Mouse (Mus musculus): ENCODE results near the gene Hs6st3. TPM values are rescaled to one million over a fixed set of nuclear protein-coding genes. Genes with fewer than 3 reads are reported as not detected.
"Not testable (repeated sequence)": the region's sequence is repeated elsewhere in the genome, so short reads cannot be mapped to it uniquely, and the experiment has no call there.

Hs6st3 gene
- polyA plus RNA-seq, 1 experiment from 2014 or later: 0.45 TPM

DNA sequence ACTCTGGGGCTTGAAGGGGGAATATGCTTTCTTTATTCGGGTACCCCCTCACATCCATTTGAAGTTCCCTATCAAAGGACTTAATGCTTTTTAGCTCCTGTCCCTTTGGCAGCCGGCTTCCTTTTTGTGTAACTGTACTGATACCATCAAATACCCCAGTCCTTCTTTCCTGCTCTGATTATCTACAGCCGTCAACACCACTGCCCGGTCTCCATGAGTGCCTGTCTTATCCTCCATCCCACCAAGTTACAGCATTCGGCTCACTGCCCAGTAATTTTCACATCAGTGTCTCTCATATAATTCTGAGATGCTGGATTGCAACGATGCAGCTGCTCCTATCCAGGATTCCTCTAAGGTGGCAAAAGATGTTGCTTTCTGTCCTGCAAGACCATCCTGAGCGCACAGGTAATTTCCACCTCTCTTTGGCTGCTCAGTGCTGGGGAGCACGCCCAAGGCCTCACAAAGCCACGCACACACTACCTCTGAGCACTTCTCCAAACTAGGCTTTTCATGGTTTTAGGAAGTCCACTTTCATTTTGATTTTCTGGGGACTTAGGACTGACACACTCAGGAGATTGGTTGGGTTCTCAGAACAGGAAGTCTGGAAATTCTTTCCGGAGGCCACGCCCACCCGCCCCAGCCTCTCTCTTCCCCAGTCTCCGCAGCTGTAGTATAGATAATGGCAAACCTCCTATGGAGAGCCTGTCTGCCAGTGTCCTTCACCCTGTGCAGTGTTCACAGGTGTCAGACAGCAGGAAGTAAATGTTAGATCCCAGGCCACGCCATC lies 122.2 kb downstream of the Hs6st3 start:
- 75% methylated on average over 14 of the region's 14 CpGs for WGBS
- ATAC-seq (ENCODE audit: low FRiP score, low TSS enrichment): no peak
- H3K4me2 ChIP-seq (replicated peaks; ENCODE audit: low read depth, low read length): no peak overlapping the region
- no peaks in the 10 kb centered on the region for H3K36me3 ChIP-seq (ENCODE audit: control insufficient read depth, insufficient read depth, low read length)
- no peaks in the 10 kb centered on the region for H3K9me3 ChIP-seq (ENCODE audit: control insufficient read depth, low read length)
- no peaks in the 10 kb centered on the region for H3K4me1 ChIP-seq (ENCODE audit: control insufficient read depth, insufficient read depth, low read length)
- H3K27ac ChIP-seq (ENCODE audit: low read depth, low read length): no peak overlapping the region
- no peak overlapping the region for H3K9ac ChIP-seq (ENCODE audit: low read depth, low read length)
- no peaks in the 10 kb centered on the region for H3K27me3 ChIP-seq (ENCODE audit: control insufficient read depth, insufficient read depth, low read length)
- H3K4me3 ChIP-seq (ENCODE audit: low read length): no peak overlapping the region

GRCm38 (mm10) chr14:119266334-119266733 lies 128.2 kb downstream of the Hs6st3 start:
- no peak overlapping the region for H3K4me2 ChIP-seq (replicated peaks; ENCODE audit: low read depth, low read length)
- H3K27ac ChIP-seq (ENCODE audit: low read depth, low read length): no peak overlapping the region
- no peaks in the 10 kb centered on the region for H3K27me3 ChIP-seq (ENCODE audit: control insufficient read depth, insufficient read depth, low read length)
- 74% methylated on average over 7 of the region's 7 CpGs for WGBS
- H3K9ac ChIP-seq (ENCODE audit: low read depth, low read length): no peak overlapping the region
- no peak overlapping the region for H3K4me3 ChIP-seq (ENCODE audit: low read length)
- no peak for ATAC-seq (ENCODE audit: low FRiP score, low TSS enrichment)
- no peaks in the 10 kb centered on the region for H3K9me3 ChIP-seq (ENCODE audit: control insufficient read depth, low read length)
- no peaks in the 10 kb centered on the region for H3K36me3 ChIP-seq (ENCODE audit: control insufficient read depth, insufficient read depth, low read length)
- no peaks in the 10 kb centered on the region for H3K4me1 ChIP-seq (ENCODE audit: control insufficient read depth, insufficient read depth, low read length)

- H3K36me3 ChIP-seq (ENCODE audit: control insufficient read depth, insufficient read depth, low read length): no peaks in the 10 kb centered on the region
- no peak overlapping the region for H3K4me2 ChIP-seq (replicated peaks; ENCODE audit: low read depth, low read length)
- no peak for ATAC-seq (ENCODE audit: low FRiP score, low TSS enrichment)
- H3K9ac ChIP-seq (ENCODE audit: low read depth, low read length): no peak overlapping the region
- no peak overlapping the region for H3K27ac ChIP-seq (ENCODE audit: low read depth, low read length)
- no peaks in the 10 kb centered on the region for H3K27me3 ChIP-seq (ENCODE audit: control insufficient read depth, insufficient read depth, low read length)
- H3K4me1 ChIP-seq (ENCODE audit: control insufficient read depth, insufficient read depth, low read length): no peaks in the 10 kb centered on the region
- H3K9me3 ChIP-seq (ENCODE audit: control insufficient read depth, low read length): no peaks in the 10 kb centered on the region
- WGBS: 64% methylated on average over 7 of the region's 7 CpGs
- no peak overlapping the region for H3K4me3 ChIP-seq (ENCODE audit: low read length)
These were observed 134.9 kb downstream of the Hs6st3 start for GRCm38 (mm10) chr14:119273088-119273487.

- not testable (repeated sequence) for H3K9ac ChIP-seq (ENCODE audit: low read depth, low read length); H3K9me3 ChIP-seq (ENCODE audit: control insufficient read depth, low read length); ATAC-seq (ENCODE audit: low FRiP score, low TSS enrichment); H3K4me3 ChIP-seq (ENCODE audit: low read length); H3K4me2 ChIP-seq (replicated peaks; ENCODE audit: low read depth, low read length); H3K27ac ChIP-seq (ENCODE audit: low read depth, low read length); H3K27me3 ChIP-seq (ENCODE audit: control insufficient read depth, insufficient read depth, low read length); H3K36me3 ChIP-seq (ENCODE audit: control insufficient read depth, insufficient read depth, low read length); H3K4me1 ChIP-seq (ENCODE audit: control insufficient read depth, insufficient read depth, low read length)
- WGBS: 94% methylated on average over 10 of the region's 15 CpGs
These were observed 140.0 kb downstream of the Hs6st3 start for GRCm38 (mm10) chr14:119278156-119278555.

DNA sequence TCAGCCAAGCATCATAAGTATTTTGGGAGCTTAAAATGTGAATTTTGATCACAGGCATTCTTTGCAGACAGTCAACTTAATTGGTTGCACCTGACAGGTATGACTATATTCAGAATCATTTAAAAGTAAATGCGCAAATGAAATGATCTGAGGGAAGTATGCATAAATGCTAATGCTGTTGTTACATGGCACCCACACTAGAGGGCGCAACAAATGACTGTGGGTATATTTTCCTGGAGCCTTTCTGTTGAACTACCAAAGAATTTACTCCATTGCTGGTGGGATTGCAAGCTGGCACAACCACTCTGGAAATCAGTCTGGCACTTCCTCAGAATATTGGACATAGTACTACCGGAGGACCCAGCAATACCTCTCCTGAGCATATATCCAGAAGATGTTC lies 145.8 kb downstream of the Hs6st3 start:
- Histone ChIP-seq H3K4me2 (replicated peaks; ENCODE audit: low read depth, low read length) (no peak overlapping the region), H3K36me3 (ENCODE audit: control insufficient read depth, insufficient read depth, low read length) (no peaks in the 10 kb centered on the region), H3K9me3 (ENCODE audit: control insufficient read depth, low read length) (no peaks in the 10 kb centered on the region), H3K27me3 (ENCODE audit: control insufficient read depth, insufficient read depth, low read length) (no peaks in the 10 kb centered on the region), H3K27ac (ENCODE audit: low read depth, low read length) (no peak overlapping the region), H3K4me3 (ENCODE audit: low read length) (no peak overlapping the region), H3K9ac (ENCODE audit: low read depth, low read length) (no peak overlapping the region), H3K4me1 (ENCODE audit: control insufficient read depth, insufficient read depth, low read length) (no peaks in the 10 kb centered on the region)
- no peak for ATAC-seq (ENCODE audit: low FRiP score, low TSS enrichment)
- WGBS: 86% methylated on average over 3 of the region's 3 CpGs

DNA sequence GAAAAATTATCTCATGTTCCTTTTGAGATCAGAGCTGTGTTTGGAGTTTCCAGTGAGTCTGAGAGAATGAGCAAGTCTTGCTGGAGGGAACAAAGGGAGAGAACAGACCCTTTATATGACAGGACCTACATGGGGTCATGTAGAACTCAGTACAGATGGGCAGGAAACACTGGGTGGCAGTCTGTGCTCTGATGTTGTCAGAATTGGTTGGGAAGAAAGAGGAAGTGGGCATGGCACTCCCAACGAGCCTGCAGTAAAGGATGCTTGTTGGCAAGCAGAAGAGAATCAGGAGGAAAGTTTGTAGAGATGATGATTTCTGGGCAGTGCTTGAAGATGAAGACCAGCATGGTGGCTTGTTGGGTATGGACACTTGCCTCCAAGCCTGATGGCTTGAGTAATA lies 151.5 kb downstream of the Hs6st3 start:
- Histone ChIP-seq H3K27me3 (ENCODE audit: control insufficient read depth, insufficient read depth, low read length) (no peaks in the 10 kb centered on the region), H3K9ac (ENCODE audit: low read depth, low read length) (no peak overlapping the region), H3K27ac (ENCODE audit: low read depth, low read length) (no peak overlapping the region), H3K9me3 (ENCODE audit: control insufficient read depth, low read length) (no peaks in the 10 kb centered on the region), H3K4me1 (ENCODE audit: control insufficient read depth, insufficient read depth, low read length) (no peaks in the 10 kb centered on the region), H3K4me2 (replicated peaks; ENCODE audit: low read depth, low read length) (no peak overlapping the region), H3K4me3 (ENCODE audit: low read length) (no peak overlapping the region), H3K36me3 (ENCODE audit: control insufficient read depth, insufficient read depth, low read length) (no peaks in the 10 kb centered on the region)
- 63% methylated on average over 1 of the region's 1 CpGs for WGBS
- no peak for ATAC-seq (ENCODE audit: low FRiP score, low TSS enrichment)

- Histone ChIP-seq H3K4me1 (ENCODE audit: control insufficient read depth, insufficient read depth, low read length) (no peaks in the 10 kb centered on the region), H3K9ac (ENCODE audit: low read depth, low read length) (no peak overlapping the region)
- WGBS: 77% methylated on average over 6 of the region's 6 CpGs
These were observed 155.9 kb downstream of the Hs6st3 start for GRCm38 (mm10) chr14:119294071-119294470.

DNA sequence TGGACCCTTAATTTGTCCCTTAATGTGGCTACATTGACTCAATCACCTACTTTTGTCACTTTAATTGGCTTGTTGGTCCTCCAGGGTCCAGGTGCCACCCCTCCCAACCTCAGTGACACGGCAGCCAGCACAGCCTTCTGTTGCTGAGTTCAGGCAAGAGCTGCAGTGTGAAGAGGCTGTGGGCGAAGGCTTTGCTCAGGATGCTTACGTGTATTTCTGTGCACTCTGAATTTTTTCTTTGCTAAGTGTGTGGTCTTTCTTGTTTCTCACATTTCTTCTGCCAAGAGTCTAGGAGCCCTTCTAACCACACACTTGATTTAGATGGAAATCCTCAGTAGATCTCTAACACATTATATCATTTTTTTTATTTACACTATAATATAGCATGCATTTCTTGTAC lies 168.3 kb downstream of the Hs6st3 start:
- H3K9me3 ChIP-seq (ENCODE audit: control insufficient read depth, low read length): no peaks in the 10 kb centered on the region
- no peak overlapping the region for H3K4me2 ChIP-seq (replicated peaks; ENCODE audit: low read depth, low read length)
- 69% methylated on average over 3 of the region's 3 CpGs for WGBS
- ATAC-seq (ENCODE audit: low FRiP score, low TSS enrichment): no peak
- H3K27me3 ChIP-seq (ENCODE audit: control insufficient read depth, insufficient read depth, low read length): no peaks in the 10 kb centered on the region
- H3K27ac ChIP-seq (ENCODE audit: low read depth, low read length): no peak overlapping the region
- H3K36me3 ChIP-seq (ENCODE audit: control insufficient read depth, insufficient read depth, low read length): no peaks in the 10 kb centered on the region
- H3K4me3 ChIP-seq (ENCODE audit: low read length): no peak overlapping the region
- no peaks in the 10 kb centered on the region for H3K4me1 ChIP-seq (ENCODE audit: control insufficient read depth, insufficient read depth, low read length)
- H3K9ac ChIP-seq (ENCODE audit: low read depth, low read length): no peak overlapping the region

More at GRCm38 (mm10) chr14:119294071-119294470, 155.9 kb downstream of the Hs6st3 start:
- Histone ChIP-seq H3K4me3 (ENCODE audit: low read length) (no peak overlapping the region), H3K36me3 (ENCODE audit: control insufficient read depth, insufficient read depth, low read length) (no peaks in the 10 kb centered on the region), H3K27ac (ENCODE audit: low read depth, low read length) (no peak overlapping the region), H3K4me2 (replicated peaks; ENCODE audit: low read depth, low read length) (no peak overlapping the region), H3K27me3 (ENCODE audit: control insufficient read depth, insufficient read depth, low read length) (no peaks in the 10 kb centered on the region), H3K9me3 (ENCODE audit: control insufficient read depth, low read length) (no peaks in the 10 kb centered on the region)
- no peak for ATAC-seq (ENCODE audit: low FRiP score, low TSS enrichment)

DNA sequence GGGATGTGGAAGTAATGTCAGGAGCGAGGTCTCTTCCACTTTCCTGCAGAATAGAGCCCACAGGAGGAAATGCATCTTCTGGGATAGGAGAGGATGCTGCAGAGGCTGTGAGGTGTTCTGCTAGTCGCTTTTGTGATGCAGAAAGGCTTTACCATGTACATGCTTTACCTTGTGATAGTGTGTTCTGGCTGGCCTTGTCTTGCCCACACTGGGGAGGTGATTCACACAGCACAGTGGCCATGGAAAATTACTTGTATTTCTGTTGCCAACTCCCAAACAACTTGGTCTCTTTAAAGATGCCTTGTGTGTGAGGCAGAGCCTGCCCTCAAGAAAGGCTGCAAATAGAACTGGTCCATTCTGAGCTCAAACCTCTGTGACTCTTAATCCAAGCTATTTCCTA lies 180.2 kb downstream of the Hs6st3 start:
- H3K9me3 ChIP-seq (ENCODE audit: control insufficient read depth, low read length): no peaks in the 10 kb centered on the region
- ATAC-seq (ENCODE audit: low FRiP score, low TSS enrichment): no peak
- H3K36me3 ChIP-seq (ENCODE audit: control insufficient read depth, insufficient read depth, low read length): no peaks in the 10 kb centered on the region
- no peak overlapping the region for H3K9ac ChIP-seq (ENCODE audit: low read depth, low read length)
- H3K4me2 ChIP-seq (replicated peaks; ENCODE audit: low read depth, low read length): no peak overlapping the region
- 87% methylated on average over 2 of the region's 2 CpGs for WGBS
- H3K4me3 ChIP-seq (ENCODE audit: low read length): no peak overlapping the region
- no peaks in the 10 kb centered on the region for H3K4me1 ChIP-seq (ENCODE audit: control insufficient read depth, insufficient read depth, low read length)
- H3K27me3 ChIP-seq (ENCODE audit: control insufficient read depth, insufficient read depth, low read length): no peaks in the 10 kb centered on the region
- H3K27ac ChIP-seq (ENCODE audit: low read depth, low read length): no peak overlapping the region

Measured in kidney, embryonic 14.5 days (tissue).